Mouse (Mus musculus) gastrocnemius, adult 2 months (tissue): ENCODE measurements around the gene Gnb5. TPM values are rescaled to one million over a fixed set of nuclear protein-coding genes. Genes with fewer than 3 reads are reported as not detected.
A peak's percentile ranks its signal among the peaks of the same experiment; 100 is the strongest.
"Not testable (repeated sequence)": the region's sequence is repeated elsewhere in the genome, so short reads cannot be mapped to it uniquely, and the experiment has no call there.

ENCODE experiments used
- DNase-seq: peaks from one replicate; pipeline ENCODE4 v3.0.0; 2022
- H3K27ac ChIP-seq: fragments of 200-600 bp; 2 replicates; pipeline ENCODE4 v1.8.1; 2022; ENCODE audit warnings: mild to moderate bottlenecking
- H3K4me3 ChIP-seq: fragments of 200-600 bp; 2 replicates; pipeline ENCODE4 v1.8.1; 2022; ENCODE audit warnings: mild to moderate bottlenecking, moderate library complexity
- CTCF ChIP-seq: fragments of 200-600 bp; IDR thresholded peaks from 2 replicates; pipeline ENCODE4 v1.8.1; 2022; ENCODE audit warnings: antibody characterized with exemption, mild to moderate bottlenecking, moderate library complexity
- intact Hi-C: fragments of 180-260 bp; cut with DNase I; formaldehyde crosslinking; loops from one replicate; pipeline ENCODE4 v1.15.1; 2025
- total RNA-seq, 2 experiments: library from RNA; stranded (reverse); gene quantifications; 2 replicates each; pipeline ENCODE4 v1.2.3; 2021

The Gnb5 gene
- total RNA-seq, 2 experiments from 2014 or later: 7.6 to 15.4 TPM

DNA sequence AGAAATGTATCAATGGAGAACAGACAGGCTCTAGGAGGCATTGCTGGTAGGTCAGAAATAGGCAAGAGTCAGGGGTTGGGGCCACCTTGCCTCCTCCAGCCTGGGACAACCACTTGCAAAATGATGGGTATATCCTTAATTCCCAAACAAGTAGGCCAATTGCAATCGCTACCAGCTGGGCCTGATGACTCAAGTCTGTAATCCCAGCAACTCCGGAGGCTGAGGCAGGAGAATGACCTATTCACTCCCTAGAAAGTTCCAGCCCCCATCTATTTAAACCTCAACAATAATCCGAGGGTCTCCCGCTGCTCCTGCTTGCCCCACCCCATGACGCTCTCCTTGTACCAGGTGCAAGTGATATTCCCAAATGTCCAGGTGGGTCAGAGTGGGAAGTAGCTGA is 41.4 kb downstream of the Gnb5 start, which contains the start of gene Bcl2l10:
Gene Bcl2l10, plus strand, starts transcription at position 301 of the 400 bp plus-strand sequence.
- intact Hi-C loops: no loop called here
- no peak within 1 kb of the TSS for H3K4me3 ChIP-seq
- no peak for TF ChIP-seq CTCF
- H3K27ac ChIP-seq: no peak within 1 kb of the TSS
- DNase-seq: no peak

DNA sequence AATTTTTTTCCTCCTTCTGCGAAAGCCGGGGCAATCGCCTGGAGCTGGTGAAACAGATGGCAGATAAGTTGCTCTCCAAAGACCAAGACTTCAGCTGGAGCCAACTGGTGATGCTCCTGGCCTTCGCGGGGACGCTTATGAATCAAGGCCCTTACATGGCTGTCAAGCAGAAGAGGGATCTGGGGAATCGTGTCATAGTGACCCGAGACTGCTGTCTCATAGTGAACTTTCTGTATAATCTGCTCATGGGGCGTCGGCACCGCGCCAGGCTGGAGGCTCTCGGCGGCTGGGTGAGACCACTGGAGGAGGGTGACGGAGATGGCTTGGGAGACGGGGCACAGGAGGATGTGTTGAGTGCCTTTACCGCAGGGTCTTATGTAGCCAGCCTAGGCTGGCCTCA is 42.0 kb downstream of the Gnb5 start:
- Histone ChIP-seq H3K27ac (no peak overlapping the region), H3K4me3 (no peak overlapping the region)
- DNase-seq: no peak
- no peak for TF ChIP-seq CTCF
- intact Hi-C loops: no loop called here

DNA sequence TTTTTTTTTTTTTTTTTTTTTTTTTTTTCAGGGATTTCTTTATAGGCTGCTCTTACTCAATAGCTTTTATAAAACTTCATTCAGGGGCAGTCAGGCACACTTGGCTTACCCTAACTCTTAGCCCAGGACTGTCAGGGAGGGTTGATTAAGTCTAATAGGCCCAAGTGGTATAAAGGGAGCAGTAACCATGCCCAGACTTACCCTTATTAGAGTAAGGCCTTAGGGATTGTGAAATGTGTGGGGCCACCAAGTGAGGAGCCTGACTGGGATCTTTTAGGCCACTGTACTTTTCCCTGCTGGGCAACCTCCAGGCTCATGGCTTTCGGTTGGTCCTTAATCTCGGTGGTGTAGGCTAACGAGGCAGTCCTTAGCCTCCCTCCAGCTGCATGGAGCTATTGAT is 42.6 kb downstream of the Gnb5 start:
- H3K4me3 ChIP-seq: no peak overlapping the region
- DNase-seq: no peak
- intact Hi-C loops: no loop called here
- H3K27ac ChIP-seq: no peak overlapping the region
- TF ChIP-seq CTCF: no peak

DNA sequence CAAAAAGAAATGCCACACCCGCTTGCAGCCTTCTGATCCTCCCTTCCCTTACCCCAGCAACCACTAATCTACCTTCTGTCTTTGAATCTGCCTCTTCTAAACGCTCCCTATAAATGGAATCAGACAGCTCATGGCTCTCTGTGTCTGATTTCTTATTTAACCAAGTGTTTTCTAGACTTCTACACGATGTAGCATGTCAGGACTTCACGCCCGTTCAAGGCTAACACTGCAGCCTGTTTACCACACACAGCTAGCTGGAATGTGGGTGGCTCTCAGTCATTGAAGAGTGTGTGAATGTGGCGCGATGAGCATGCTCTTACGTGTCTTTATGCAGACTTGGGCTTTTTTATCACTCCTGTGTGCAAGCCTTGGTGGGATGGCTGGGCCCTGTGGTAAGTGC is 47.0 kb downstream of the Gnb5 start:
- Histone ChIP-seq H3K4me3 (no peak overlapping the region), H3K27ac (no peak overlapping the region)
- DNase-seq: no peak
- TF ChIP-seq CTCF: no peak
- intact Hi-C loops: no loop called here

DNA sequence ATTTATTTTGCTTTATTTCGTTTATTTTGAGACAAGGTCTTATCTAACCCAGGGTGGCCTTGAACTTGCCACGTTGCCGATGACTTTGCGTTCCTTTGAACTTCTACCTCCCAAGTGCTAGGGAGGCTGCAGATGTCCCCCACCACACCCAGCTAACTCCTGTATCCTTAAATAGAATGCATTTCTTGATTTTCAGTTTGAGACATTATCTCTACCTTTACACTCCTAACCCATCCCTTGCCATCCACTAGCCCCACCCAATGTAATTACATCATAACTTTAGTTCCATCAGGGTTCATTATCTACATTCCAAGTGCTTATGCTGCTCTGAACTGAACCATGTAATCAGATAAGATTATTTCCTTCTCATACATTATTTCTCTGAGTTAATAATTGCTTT is 49.7 kb downstream of the Gnb5 start:
- intact Hi-C loops: no loop called here
- TF ChIP-seq CTCF: no peak
- Histone ChIP-seq H3K27ac (no peak overlapping the region), H3K4me3 (no peak overlapping the region)
- no peak for DNase-seq

DNA sequence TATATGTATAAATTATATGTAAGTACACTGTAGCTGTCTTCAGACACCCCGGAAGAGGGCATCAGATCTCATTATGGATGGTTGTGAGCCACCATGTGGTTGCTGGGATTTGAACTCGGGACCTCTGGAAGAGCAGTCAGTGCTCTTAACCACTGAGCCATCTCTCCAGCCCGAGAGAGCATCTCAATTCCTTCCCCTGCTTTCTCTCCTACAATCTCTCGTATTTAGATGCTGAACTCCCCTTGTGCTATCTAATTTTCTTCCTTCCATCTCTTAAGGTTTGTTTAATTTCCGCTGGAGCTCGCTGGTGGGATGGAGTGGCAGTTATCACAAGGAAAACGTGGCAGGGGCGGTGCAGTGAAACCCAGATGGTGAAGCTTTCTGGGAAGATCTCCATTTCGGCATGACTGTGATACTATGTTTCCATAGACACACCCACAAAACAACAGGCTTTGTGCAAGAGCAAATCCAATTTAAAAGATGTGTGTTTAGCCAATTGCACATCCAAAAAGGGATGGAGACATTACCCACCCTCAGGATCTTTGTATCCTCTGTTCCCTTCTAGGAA is 51.1 kb downstream of the Gnb5 start:
- no peak for DNase-seq
- no peak for TF ChIP-seq CTCF
- intact Hi-C loops: no loop called here
- no peak overlapping the region for H3K27ac ChIP-seq
- H3K4me3 ChIP-seq: no peak overlapping the region

DNA sequence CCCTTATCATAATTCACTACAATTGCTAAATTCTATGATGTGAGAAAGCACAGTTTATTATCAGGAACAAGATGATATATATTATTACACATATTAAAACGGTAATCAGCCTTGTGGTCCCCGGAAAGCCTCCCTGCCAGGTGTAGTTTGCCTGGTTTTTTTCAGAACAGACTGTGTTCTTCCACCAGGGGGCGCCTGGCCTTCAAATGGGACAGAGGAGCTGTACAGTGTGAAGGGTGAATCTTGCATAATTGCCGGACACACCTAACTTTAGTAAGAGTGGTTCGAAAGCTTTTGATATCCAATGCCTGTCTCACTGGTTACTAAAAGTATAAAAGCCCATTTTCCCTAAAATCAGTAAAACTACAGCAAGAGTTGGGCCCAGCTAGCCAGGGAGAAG is 55.6 kb downstream of the Gnb5 start:
- peak; percentile 86 for DNase-seq
- TF ChIP-seq CTCF: peak; percentile 96

DNA sequence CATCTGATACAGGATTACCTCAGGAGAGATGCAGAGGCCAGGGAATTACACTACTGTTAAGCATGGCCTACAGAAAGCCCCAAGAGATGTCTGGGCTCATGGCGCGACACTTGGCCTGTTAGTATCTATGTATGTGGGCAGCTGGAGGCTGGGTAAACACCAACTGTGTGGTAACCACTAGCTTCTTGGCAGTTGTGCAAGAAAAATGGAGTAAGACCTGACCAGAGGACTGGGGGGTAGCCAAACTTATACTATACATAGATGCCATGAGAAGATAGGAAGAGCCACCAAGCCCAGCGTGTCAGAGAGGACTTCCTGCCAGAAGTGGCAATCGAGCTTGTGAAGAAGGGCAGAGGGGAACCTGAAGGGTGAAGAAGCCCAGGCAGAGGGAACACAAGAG is 56.1 kb downstream of the Gnb5 start:
- intact Hi-C loops: loop anchor here (5.0 kb wide), 1 partner anchor 220 kb away; no protein-coding TSS in a partner anchor

More for the DNA sequence above, 55.6 kb downstream of the Gnb5 start:
- intact Hi-C loops: loop anchor here (2.0 to 5.0 kb wide), 3 partner anchors 79 to 221 kb away; partner anchors contain the start of gene Leo1
- H3K4me3 ChIP-seq: no peak overlapping the region
- H3K27ac ChIP-seq: no peak overlapping the region

DNA sequence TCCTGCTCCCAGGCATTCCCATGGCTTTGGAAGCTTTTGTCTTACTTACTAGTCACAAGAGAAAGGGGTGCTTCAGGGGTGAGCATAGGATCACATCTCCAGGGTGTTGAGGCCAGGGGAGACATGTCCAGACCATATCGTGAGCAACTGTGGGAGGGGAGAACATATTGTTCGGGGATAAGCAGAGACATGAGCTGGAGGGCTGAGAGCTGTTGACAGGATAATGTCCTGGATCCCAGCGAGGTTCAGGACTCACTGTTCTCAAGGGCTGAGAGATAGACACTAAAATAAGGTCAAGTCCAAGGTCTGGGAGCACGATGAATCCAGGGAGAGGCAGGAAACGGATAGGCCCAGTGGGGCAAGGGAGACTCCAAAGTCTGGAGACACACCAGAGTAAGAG is 56.9 kb downstream of the Gnb5 start:
- DNase-seq: no peak
- no peak overlapping the region for H3K4me3 ChIP-seq
- peak overlapping the region; percentile 16; the same call in 1 of the 2 replicates for H3K27ac ChIP-seq
- intact Hi-C loops: loop anchor here (5.0 kb wide), 1 partner anchor 219 kb away; no protein-coding TSS in a partner anchor
- no peak for TF ChIP-seq CTCF

More for the DNA sequence above, 56.1 kb downstream of the Gnb5 start:
- no peak overlapping the region for H3K27ac ChIP-seq
- DNase-seq: no peak
- TF ChIP-seq CTCF: no peak
- H3K4me3 ChIP-seq: no peak overlapping the region

DNA sequence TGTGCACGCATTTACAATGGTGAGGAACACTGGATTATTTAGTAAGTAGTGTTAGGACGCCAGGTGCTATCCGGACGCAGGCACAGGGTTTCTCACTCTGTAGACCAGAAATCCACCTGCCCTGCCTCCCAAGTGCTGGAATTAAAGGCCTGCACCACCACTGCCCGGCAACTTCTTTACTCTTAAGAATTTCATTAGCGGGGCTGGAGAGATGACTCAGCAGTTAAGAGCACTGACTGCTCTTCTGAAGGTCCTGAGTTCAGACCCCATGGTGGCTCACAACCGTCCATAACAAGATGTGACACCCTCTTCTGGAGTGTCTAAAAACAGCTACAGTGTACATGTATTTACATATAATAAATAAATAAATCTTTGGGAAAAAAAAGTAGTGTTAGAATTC is 57.6 kb downstream of the Gnb5 start:
- H3K27ac ChIP-seq, H3K4me3 ChIP-seq, DNase-seq: not testable (repeated sequence)
- intact Hi-C loops: loop anchor here (5.0 kb wide), 1 partner anchor 219 kb away; no protein-coding TSS in a partner anchor

DNA sequence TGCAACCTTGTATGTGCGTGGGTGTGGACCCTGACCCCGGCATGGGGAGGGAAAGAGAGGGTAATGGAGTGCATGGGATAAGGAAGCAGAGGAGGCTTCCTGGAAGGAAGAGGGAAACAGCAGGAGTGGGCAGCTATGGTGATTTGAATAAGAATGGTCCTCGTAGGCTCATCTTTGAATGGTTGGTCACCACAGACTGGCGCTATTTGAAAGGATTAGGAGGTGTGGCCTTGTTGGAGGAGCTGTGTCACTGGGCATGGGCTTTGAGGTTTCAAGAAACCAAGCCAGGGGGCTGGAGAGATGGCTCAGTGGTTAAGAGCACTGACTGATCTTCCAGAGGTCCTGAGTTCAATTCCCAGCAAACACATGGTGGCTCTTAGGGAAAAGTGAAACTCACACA is 59.1 kb downstream of the Gnb5 start:
- Histone ChIP-seq H3K27ac (no peak overlapping the region), H3K4me3 (no peak overlapping the region)
- DNase-seq: no peak
- no peak for TF ChIP-seq CTCF
- intact Hi-C loops: no loop called here

DNA sequence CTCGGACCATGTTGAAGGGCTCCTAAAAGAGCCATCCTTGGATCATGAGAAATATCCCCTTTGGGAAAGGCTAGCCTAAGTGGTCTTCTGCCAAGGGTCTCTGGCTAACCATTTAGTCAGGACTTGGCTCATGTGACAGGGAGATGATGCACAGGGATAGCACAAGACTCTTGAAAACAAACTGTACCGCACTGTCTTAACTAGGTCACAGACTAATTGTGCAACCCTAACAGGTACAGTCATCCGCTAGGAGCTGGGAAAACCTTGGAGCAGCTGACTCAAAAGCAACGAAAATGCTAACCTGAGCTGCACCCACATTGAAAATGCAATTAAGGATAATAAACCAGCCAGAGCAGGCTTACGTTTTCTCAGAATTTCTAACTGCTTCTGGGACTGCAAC is 60.1 kb downstream of the Gnb5 start:
- TF ChIP-seq CTCF: no peak
- Histone ChIP-seq H3K4me3 (no peak overlapping the region), H3K27ac (no peak overlapping the region)
- intact Hi-C loops: no loop called here
- no peak for DNase-seq

DNA sequence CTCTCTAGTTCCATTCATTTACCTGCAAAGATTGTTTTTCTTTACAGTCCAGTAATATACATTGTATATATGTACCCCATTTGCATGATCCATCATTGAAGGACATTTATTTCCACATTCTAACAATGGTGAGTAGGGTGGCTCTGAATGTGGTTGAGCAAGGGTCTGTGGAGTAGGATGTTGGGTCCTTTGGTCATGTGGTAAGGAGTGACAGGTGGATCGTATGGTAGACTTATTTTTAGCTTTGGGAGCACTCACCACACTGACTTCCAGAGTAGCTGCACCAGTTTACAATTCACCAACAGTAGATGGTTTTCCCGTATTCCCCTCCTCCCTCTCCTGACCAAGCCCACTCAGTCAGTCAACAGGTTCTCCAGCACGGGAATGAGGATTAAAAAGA is 62.7 kb downstream of the Gnb5 start:
- no peak for DNase-seq
- TF ChIP-seq CTCF: no peak
- intact Hi-C loops: no loop called here
- Histone ChIP-seq H3K27ac (no peak overlapping the region), H3K4me3 (no peak overlapping the region)

DNA sequence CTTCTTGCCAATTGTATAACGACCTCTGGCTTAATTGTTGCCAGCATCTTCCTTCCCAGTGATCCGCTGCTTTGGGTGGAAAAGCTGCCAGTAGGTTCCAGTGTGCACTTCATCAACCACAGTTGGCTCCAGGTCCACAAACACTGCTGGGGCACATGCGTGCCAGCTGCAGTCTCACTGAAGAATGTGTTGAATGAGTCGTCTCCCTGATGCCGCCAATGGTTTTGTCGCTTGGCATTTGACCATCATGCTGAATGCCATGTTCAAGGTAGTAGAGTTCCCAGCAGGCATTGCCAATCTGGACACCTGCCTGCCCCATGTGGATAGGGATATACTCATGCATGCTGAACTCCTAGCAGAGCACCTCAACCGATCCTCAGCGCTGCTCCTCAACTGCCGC is 69.5 kb downstream of the Gnb5 start:
- no peak overlapping the region for H3K4me3 ChIP-seq
- DNase-seq: no peak
- intact Hi-C loops: no loop called here
- TF ChIP-seq CTCF: no peak
- H3K27ac ChIP-seq: no peak overlapping the region

DNA sequence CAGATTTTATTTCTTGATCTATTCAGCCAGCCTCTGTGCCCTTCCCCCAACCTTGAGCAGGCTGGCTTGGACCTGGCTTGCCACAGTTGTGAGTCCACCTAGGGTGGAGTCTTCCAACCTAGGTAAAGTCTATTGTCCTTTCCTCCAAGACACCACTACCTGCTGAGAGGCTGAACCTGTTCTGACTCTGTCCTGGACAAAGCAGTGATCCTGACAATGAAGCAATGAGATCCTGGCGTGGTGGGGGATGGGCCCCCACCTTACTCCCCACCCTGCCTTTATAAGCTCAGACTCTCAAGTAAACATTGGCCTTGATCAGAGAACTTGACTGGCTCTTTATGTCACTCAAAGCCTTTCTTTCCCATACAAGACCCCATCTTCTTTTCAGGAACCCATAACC is 70.3 kb downstream of the Gnb5 start:
- no peak for TF ChIP-seq CTCF
- Histone ChIP-seq H3K27ac (no peak overlapping the region), H3K4me3 (no peak overlapping the region)
- DNase-seq: no peak
- intact Hi-C loops: no loop called here
